Mouse (Mus musculus): Measurements from ENCODE around the gene Snrnp35.

GRCm38 (mm10) chr5:124509200-124509599 is 26.3 kb downstream of the Snrnp35 start:
- TF ChIP-seq CTCF (IDR thresholded peaks at IDR 0.05; ENCODE audit: extremely low read depth, insufficient read depth, insufficient read length, insufficient replicate concordance) (no peak), POLR2A (IDR thresholded peaks at IDR 0.05; ENCODE audit: low read depth, low read length) (no peak)
